Mouse (Mus musculus): Measurements from ENCODE around the gene Hccs.

DNA sequence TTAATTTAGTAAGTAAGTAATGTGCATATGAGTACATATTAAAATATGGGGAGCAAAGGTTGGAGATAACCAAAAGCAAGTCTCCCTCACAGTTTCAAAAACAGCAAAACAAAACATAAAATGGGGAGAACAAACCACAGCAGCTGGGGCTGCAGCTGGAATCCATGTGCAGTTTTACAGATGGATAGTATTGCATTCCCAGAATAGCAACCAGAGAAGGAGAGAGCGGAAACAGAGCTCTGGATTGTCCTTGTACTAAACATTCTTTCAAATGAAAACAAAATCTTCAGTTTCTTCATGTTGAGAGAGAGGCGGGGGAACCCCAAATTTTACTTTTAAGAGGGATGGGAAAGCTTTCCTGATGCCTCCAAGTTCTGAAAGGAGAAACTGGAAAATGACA is 58.0 kb downstream of the Hccs start:
- no peak for TF ChIP-seq SRF (IDR thresholded peaks at IDR 0.05; ENCODE audit: control insufficient read depth, insufficient read length, low read depth)
- TF ChIP-seq POLR2A (IDR thresholded peaks at IDR 0.05; ENCODE audit: insufficient read length, low read depth) = no peak
- no peak for TF ChIP-seq POLR2AphosphoS2 (IDR thresholded peaks at IDR 0.05; ENCODE audit: insufficient read length, low read depth)
- TF ChIP-seq TCF12 (IDR thresholded peaks at IDR 0.05; ENCODE audit: insufficient read depth, poor library complexity, severe bottlenecking) = no peak
- no peak for TF ChIP-seq CEBPB (IDR thresholded peaks at IDR 0.05; ENCODE audit: insufficient read depth, poor library complexity, severe bottlenecking)
- TF ChIP-seq MYOD1 (IDR thresholded peaks at IDR 0.05; ENCODE audit: control insufficient read depth in 1 of 3, insufficient read length in 2 of 3, low read depth in 2 of 3) = peak in 1 of 3 experiments; percentile 18
- no peak for TF ChIP-seq USF1 (IDR thresholded peaks at IDR 0.05; ENCODE audit: low read depth)
- TF ChIP-seq MAX (IDR thresholded peaks at IDR 0.05; ENCODE audit: low read depth) = no peak
- no peak for TF ChIP-seq E2F4 (IDR thresholded peaks at IDR 0.05; ENCODE audit: insufficient read depth)
- TF ChIP-seq REST (IDR thresholded peaks at IDR 0.05; ENCODE audit: insufficient read depth, insufficient read length) = no peak
- no peak for TF ChIP-seq TCF3 (IDR thresholded peaks at IDR 0.05; ENCODE audit: insufficient read length, low read depth)
- no peak for TF ChIP-seq MYOG (IDR thresholded peaks at IDR 0.05; ENCODE audit: control insufficient read depth in 1 of 3, insufficient read depth in 1 of 3, insufficient read length in 2 of 3, low read depth in 2 of 3)
